Mouse (Mus musculus) heart, adult 2 months (tissue): ENCODE measurements around the gene Naa35.

Experiments used
- CTCF ChIP-seq: fragments of 200-600 bp; IDR thresholded peaks from 2 replicates; pipeline ENCODE4 v1.8.1; 2022; ENCODE audit warnings: antibody characterized with exemption, mild to moderate bottlenecking, moderate library complexity
- EP300 ChIP-seq: fragments of 200-500 bp; IDR thresholded peaks from 2 replicates; pipeline ENCODE4 v1.6.1; 2011; ENCODE audit warnings: low read depth, low read length, control low read depth; ENCODE audit not compliant: insufficient read depth

DNA sequence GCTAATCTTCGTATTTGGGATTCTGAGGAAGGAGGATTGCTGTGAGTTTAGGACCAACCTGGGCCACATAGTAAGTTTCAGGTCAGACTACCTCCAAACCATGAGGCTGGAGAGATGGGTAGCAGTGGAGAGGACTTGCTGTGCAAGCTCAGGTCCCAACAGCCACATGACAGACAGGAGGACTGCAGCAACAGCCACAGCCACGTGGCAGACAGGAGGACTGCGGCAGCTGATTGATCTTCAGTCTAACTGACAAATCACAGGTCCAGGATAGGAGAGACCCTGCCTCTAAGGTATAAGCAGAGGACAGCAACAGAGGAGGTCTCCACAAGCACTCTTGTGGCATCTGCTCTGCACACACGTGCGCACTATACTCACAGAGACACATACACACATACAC, 72.7 kb downstream of the Naa35 start:
- TF ChIP-seq CTCF (no peak), EP300 (no peak)
